Mouse (Mus musculus) kidney, postnatal 0 days (tissue): Measurements from ENCODE around the gene Gm20518. TPM values are rescaled to one million over a fixed set of nuclear protein-coding genes. Genes with fewer than 3 reads are reported as not detected.

Experiments used
- ATAC-seq: fragments of 200-750 bp; cut with Nextera tagmentation; replicated peaks from 2 replicates; pipeline ENCODE4 v1.8.0; 2017; ENCODE audit warnings: low read depth, moderate number of reproducible peaks, moderate TSS enrichment, moderate library complexity; ENCODE audit not compliant: low FRiP score
- DNase-seq: peaks from one replicate; pipeline ENCODE4 v3.0.0-alpha.2; 2016; ENCODE audit warnings: low spot score
- H3K27ac ChIP-seq: fragments of 300-500 bp; sonication (generic); 2 replicates; pipeline ENCODE4 v1.5.1; 2014; ENCODE audit warnings: mild to moderate bottlenecking
- H3K27me3 ChIP-seq: fragments of 300-500 bp; sonication (generic); 2 replicates; pipeline ENCODE4 v1.6.1; 2014; ENCODE audit warnings: low read length, mixed read lengths; ENCODE audit not compliant: insufficient read depth
- H3K36me3 ChIP-seq: fragments of 300-500 bp; sonication (generic); 2 replicates; pipeline ENCODE4 v1.6.1; 2014; ENCODE audit warnings: low read length, mixed read lengths; ENCODE audit not compliant: insufficient read depth
- H3K4me1 ChIP-seq: fragments of 300-500 bp; sonication (generic); replicated peaks from 2 replicates; pipeline ENCODE4 v1.6.1; 2014; ENCODE audit warnings: antibody characterized with exemption, low read length, mixed read lengths; ENCODE audit not compliant: insufficient read depth
- H3K4me2 ChIP-seq: fragments of 300-500 bp; sonication (generic); 2 replicates; pipeline ENCODE4 v1.6.1; 2014; ENCODE audit warnings: mild to moderate bottlenecking, low read length, moderate library complexity, mixed read lengths
- H3K4me3 ChIP-seq: fragments of 300-500 bp; sonication (generic); replicated peaks from 2 replicates; pipeline ENCODE4 v1.5.1; 2014; ENCODE audit warnings: low read depth, low read length
- H3K9ac ChIP-seq: fragments of 300-500 bp; sonication (generic); 2 replicates; pipeline ENCODE4 v1.6.1; 2014; ENCODE audit warnings: low read depth, low read length
- H3K9me3 ChIP-seq: fragments of 300-500 bp; sonication (generic); replicated peaks from 2 replicates; pipeline ENCODE4 v1.6.1; 2016; ENCODE audit warnings: low read length, inconsistent platforms, mixed read lengths
- CTCF ChIP-seq: IDR thresholded peaks from 2 replicates; pipeline ENCODE4 v1.5.1; 2016; ENCODE audit warnings: antibody characterized with exemption, low read depth, mild to moderate bottlenecking, moderate library complexity
- WGBS: fragments of 180-500 bp; shearing (Covaris S2); extraction: QIAGEN DNeasy Blood & Tissue Kit; methylation state at CpG from one replicate; pipeline ENCODE4 v1.1.7; 2014; 5-methylcytosine and 5-hydroxymethylcytosine counted together
- polyA plus RNA-seq: library from polyadenylated mRNA; unstranded; fragments of >200 nt; fragmentation: Nextera tagmentation; extraction: Ambion mirVana; gene quantifications from 2 replicates; pipeline ENCODE4 v1.2.1, GENCODE M21; 2015

Gene Gm20518
- polyA plus RNA-seq, 1 experiment from 2014 or later, result 3.4 TPM

- no peaks in the 10 kb centered on the region for H3K9me3 ChIP-seq
- DNase-seq, result no peak
- no peak for TF ChIP-seq CTCF
- no peak for ATAC-seq
- peaks cover 3% of the 10 kb centered on the region; the same call in 1 of the 2 replicates for H3K4me1 ChIP-seq
- WGBS, result 32% methylated on average over 7 of the region's 7 CpGs
- H3K27me3 ChIP-seq, result peaks cover 45% of the 10 kb centered on the region
- no peak within 1 kb of the TSS for H3K27ac ChIP-seq
- H3K36me3 ChIP-seq, result no peaks in the 10 kb centered on the region
- H3K4me2 ChIP-seq, result peak within 1 kb of the TSS; percentile 99
- peak within 1 kb of the TSS; percentile 55 for H3K9ac ChIP-seq
- peak within 1 kb of the TSS; percentile 55 for H3K4me3 ChIP-seq
Observed at GRCm38 (mm10) chr16:17832821-17833220, 58.6 kb downstream of the Gm20518 start, which contains the start of gene B830017H08Rik. TSS of gene B830017H08Rik (plus strand) at chr16:17833121.

- DNase-seq (no peak), ATAC-seq (no peak)
- Histone ChIP-seq H3K4me2 (no peak overlapping the region), H3K27me3 (peaks cover 45% of the 10 kb centered on the region), H3K9ac (no peak overlapping the region), H3K9me3 (no peaks in the 10 kb centered on the region), H3K4me3 (no peak overlapping the region), H3K27ac (no peak overlapping the region; the same call in 1 of the 2 replicates), H3K4me1 (peaks cover 3% of the 10 kb centered on the region; the same call in 1 of the 2 replicates), H3K36me3 (no peaks in the 10 kb centered on the region)
- TF ChIP-seq CTCF, result peak; percentile 52
- WGBS, result 21% methylated on average over 11 of the region's 11 CpGs
Observed at GRCm38 (mm10) chr16:17831781-17832180, 59.7 kb downstream of the Gm20518 start.

DNA sequence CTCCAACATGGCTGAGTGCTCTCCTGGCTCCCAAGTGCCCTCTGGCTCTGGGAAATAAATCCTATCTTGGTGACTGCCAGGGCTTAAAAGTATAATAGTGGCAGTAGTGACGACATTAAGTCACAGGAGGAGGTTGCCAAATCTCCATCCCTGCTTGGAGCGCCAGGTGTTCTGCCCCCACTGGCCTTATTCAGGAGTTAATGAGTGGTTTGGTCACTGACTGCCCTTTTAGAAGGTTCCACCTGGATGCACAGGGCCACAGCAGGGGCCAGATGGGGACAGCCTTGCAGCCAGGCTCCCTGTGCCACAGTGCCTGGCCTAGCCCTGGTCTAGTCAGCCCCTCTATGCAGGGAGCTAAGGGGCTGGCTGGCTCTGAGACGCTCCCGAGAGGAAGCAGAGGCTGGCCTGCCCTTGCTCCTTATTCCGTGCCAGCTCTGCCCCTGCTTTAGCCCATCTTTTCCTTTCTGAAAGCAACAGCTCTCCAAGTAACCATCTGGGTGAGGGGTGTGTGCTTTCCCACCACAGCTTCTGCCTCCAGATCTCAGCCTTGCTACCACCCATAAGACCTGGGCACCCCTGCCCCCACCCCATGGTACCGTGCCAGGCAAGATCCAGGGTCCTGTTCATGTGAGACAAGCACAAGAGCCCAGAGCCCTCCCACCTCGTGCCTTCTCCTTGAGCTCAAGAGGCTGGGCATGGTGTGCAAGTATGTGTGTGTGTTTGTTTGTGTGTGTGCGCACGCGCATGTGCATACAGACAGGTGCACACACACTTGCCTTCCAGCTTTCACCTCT, 60.9 kb downstream of the Gm20518 start:
- no peak overlapping the region for H3K4me2 ChIP-seq
- H3K27me3 ChIP-seq, result peaks cover 45% of the 10 kb centered on the region
- H3K4me1 ChIP-seq, result peaks cover 3% of the 10 kb centered on the region; the same call in 1 of the 2 replicates
- H3K4me3 ChIP-seq, result no peak overlapping the region
- H3K27ac ChIP-seq, result no peak overlapping the region
- DNase-seq (peak; percentile 25), ATAC-seq (peak; percentile 50)
- no peak overlapping the region for H3K9ac ChIP-seq
- no peak for TF ChIP-seq CTCF
- no peaks in the 10 kb centered on the region for H3K36me3 ChIP-seq
- no peaks in the 10 kb centered on the region for H3K9me3 ChIP-seq
- 56% methylated on average over 10 of the region's 10 CpGs for WGBS

- Histone ChIP-seq H3K4me2 (no peak overlapping the region), H3K27me3 (peaks cover 28% of the 10 kb centered on the region), H3K4me3 (no peak overlapping the region), H3K9ac (no peak overlapping the region), H3K27ac (no peak overlapping the region), H3K36me3 (no peaks in the 10 kb centered on the region), H3K4me1 (peaks cover 3% of the 10 kb centered on the region; the same call in 1 of the 2 replicates), H3K9me3 (no peaks in the 10 kb centered on the region)
- WGBS, result 66% methylated on average over 3 of the region's 3 CpGs
- ATAC-seq (peak; percentile 69; the same call in 1 of the 2 replicates), DNase-seq (no peak)
- no peak for TF ChIP-seq CTCF
Observed at GRCm38 (mm10) chr16:17828867-17829266, 62.6 kb downstream of the Gm20518 start.

GRCm38 (mm10) chr16:17828229-17828628, 63.2 kb downstream of the Gm20518 start:
- Histone ChIP-seq H3K27ac (no peak overlapping the region), H3K4me1 (peaks cover 3% of the 10 kb centered on the region; the same call in 1 of the 2 replicates), H3K27me3 (peaks cover 22% of the 10 kb centered on the region), H3K9ac (no peak overlapping the region), H3K9me3 (no peaks in the 10 kb centered on the region), H3K4me3 (no peak overlapping the region), H3K4me2 (no peak overlapping the region), H3K36me3 (no peaks in the 10 kb centered on the region)
- DNase-seq (no peak), ATAC-seq (no peak)
- 84% methylated on average over 2 of the region's 2 CpGs for WGBS
- no peak for TF ChIP-seq CTCF

DNA sequence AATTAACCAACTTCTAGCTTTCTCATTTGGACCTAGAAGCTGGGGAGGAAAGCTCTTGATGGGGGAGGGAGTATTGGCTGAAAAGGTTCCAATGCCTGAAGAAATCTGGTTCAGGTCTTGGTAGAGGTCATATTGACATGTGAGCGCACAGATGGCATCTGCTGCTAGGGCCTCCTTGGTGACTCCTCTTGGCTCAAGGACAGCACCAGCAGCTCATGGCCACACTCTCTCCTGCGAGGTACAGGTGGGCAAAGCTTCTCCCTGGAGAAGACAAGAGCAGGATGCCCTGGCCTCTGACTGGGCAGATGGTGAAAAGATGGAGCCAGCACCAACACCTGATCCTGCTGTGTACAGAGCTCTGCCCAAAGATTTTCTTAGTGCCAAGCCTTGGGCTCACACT, 65.0 kb downstream of the Gm20518 start:
- DNase-seq (no peak), ATAC-seq (no peak)
- no peak for TF ChIP-seq CTCF
- Histone ChIP-seq H3K4me1 (no peaks in the 10 kb centered on the region), H3K27me3 (peaks cover 5% of the 10 kb centered on the region), H3K4me2 (no peak overlapping the region), H3K9ac (no peak overlapping the region), H3K36me3 (no peaks in the 10 kb centered on the region), H3K27ac (no peak overlapping the region), H3K4me3 (no peak overlapping the region), H3K9me3 (no peaks in the 10 kb centered on the region)
- WGBS, result 52% methylated on average over 2 of the region's 2 CpGs
